Mouse (Mus musculus) ES-Bruce4 (cell line): ENCODE measurements at regions not wholly inside any gene's neighbourhood (a gene's known extent, or its start where the extent isn't known, plus 50 kb on each side); places are given as distances from the start of the nearest gene placed in this dataset.

Experiments used
- H3K27ac ChIP-seq: 2 replicates; pipeline ENCODE4 v1.5.1; 2012; ENCODE audit warnings: low read length, inconsistent platforms; ENCODE audit not compliant: insufficient read depth
- H3K27me3 ChIP-seq: 2 replicates; pipeline ENCODE4 v1.6.1; 2012; ENCODE audit warnings: mild to moderate bottlenecking, low read length, inconsistent platforms; ENCODE audit not compliant: control insufficient read depth, poor library complexity, insufficient read depth, severe bottlenecking
- H3K36me3 ChIP-seq: 2 replicates; pipeline ENCODE4 v1.6.1; 2012; ENCODE audit warnings: inconsistent platforms, mild to moderate bottlenecking, low read length, moderate library complexity; ENCODE audit not compliant: control insufficient read depth, poor library complexity, insufficient read depth, severe bottlenecking
- H3K4me1 ChIP-seq: one replicate; pipeline ENCODE4 v1.8.1; 2011; ENCODE audit warnings: low read length; ENCODE audit not compliant: control insufficient read depth, insufficient read depth
- H3K4me3 ChIP-seq: 2 replicates; pipeline ENCODE4 v1.5.1; 2011; ENCODE audit warnings: low read depth, mild to moderate bottlenecking, low read length
- H3K9ac ChIP-seq: 2 replicates; pipeline ENCODE4 v1.6.1; 2012; ENCODE audit warnings: low read depth, mild to moderate bottlenecking, inconsistent platforms; ENCODE audit not compliant: poor library complexity, severe bottlenecking
- H3K9me3 ChIP-seq: replicated peaks from 2 replicates; pipeline ENCODE4 v1.6.1; 2012; ENCODE audit warnings: mild to moderate bottlenecking, low read length, inconsistent platforms; ENCODE audit not compliant: control insufficient read depth, poor library complexity, insufficient read depth, severe bottlenecking
- CTCF ChIP-seq: IDR thresholded peaks from one replicate; pipeline ENCODE4 v1.8.1; 2011; ENCODE audit warnings: low read depth, low read length
- EP300 ChIP-seq: IDR thresholded peaks from 2 replicates; pipeline ENCODE4 v1.6.1; 2011; ENCODE audit warnings: low read depth, low read length; ENCODE audit not compliant: insufficient read depth
- POLR2A ChIP-seq: IDR thresholded peaks from one replicate; pipeline ENCODE4 v1.8.1; 2011; ENCODE audit warnings: low read length; ENCODE audit not compliant: insufficient read depth

DNA sequence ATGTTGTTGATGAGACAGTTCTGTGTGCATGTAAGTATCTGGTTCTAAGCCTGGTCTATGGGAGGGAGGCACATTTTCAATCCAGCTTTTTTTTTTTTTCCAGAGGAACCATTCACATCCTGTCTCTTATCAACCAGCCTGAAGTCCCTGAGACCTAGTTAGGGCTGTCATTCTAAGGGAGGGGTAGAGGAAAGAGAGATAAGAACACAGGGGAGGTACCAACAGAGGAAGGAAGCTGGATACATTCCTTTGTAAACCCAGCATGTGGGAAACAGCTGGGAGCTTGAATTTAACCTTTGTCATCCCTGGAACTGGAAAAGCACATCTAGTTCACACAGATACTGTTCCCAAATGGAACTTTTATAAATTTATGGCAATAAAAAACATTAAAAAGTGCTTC is 351.0 kb upstream of the Adamts5 start:
- Histone ChIP-seq H3K4me1 (no peaks in the 10 kb centered on the region), H3K27ac (no peak overlapping the region), H3K9me3 (no peaks in the 10 kb centered on the region), H3K4me3 (no peak overlapping the region), H3K27me3 (no peaks in the 10 kb centered on the region), H3K9ac (no peak overlapping the region), H3K36me3 (no peaks in the 10 kb centered on the region)
- TF ChIP-seq CTCF, result no peak
- TF ChIP-seq POLR2A, result no peak
- TF ChIP-seq EP300, result no peak

- no peak for TF ChIP-seq POLR2A
- no peak for TF ChIP-seq EP300
- no peak for TF ChIP-seq CTCF
- no peaks in the 10 kb centered on the region for H3K9me3 ChIP-seq
- no peak overlapping the region for H3K4me3 ChIP-seq
- no peaks in the 10 kb centered on the region for H3K27me3 ChIP-seq
- no peak overlapping the region for H3K27ac ChIP-seq
- H3K36me3 ChIP-seq, result no peaks in the 10 kb centered on the region
- H3K4me1 ChIP-seq, result no peaks in the 10 kb centered on the region
- no peak overlapping the region for H3K9ac ChIP-seq
Measured at GRCm38 (mm10) chr16:86250021-86250420, 348.4 kb upstream of the Adamts5 start.

DNA sequence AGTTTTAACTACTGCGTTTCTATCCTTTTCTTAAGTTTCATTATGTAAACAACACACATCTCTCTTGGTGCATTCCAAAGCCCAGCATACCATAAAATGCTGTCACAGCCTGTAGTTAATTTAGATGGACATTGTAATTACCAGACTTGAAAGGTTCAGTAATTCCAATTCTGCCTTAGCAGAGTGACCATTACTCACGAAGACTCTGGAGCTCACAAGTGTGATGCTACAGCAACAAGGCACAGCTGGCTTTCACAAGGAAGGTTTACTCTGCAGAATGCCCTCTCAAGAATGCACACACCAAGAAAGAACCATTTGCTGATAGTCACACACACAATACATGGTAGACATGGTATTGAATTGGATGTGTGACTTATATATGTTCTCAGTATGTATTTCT is 342.6 kb upstream of the Adamts5 start:
- H3K27ac ChIP-seq, result no peak overlapping the region
- no peak overlapping the region for H3K4me3 ChIP-seq
- no peaks in the 10 kb centered on the region for H3K4me1 ChIP-seq
- H3K9ac ChIP-seq, result no peak overlapping the region
- no peaks in the 10 kb centered on the region for H3K9me3 ChIP-seq
- TF ChIP-seq EP300, result no peak
- TF ChIP-seq CTCF, result no peak
- no peak for TF ChIP-seq POLR2A
- H3K27me3 ChIP-seq, result no peaks in the 10 kb centered on the region
- H3K36me3 ChIP-seq, result no peaks in the 10 kb centered on the region

DNA sequence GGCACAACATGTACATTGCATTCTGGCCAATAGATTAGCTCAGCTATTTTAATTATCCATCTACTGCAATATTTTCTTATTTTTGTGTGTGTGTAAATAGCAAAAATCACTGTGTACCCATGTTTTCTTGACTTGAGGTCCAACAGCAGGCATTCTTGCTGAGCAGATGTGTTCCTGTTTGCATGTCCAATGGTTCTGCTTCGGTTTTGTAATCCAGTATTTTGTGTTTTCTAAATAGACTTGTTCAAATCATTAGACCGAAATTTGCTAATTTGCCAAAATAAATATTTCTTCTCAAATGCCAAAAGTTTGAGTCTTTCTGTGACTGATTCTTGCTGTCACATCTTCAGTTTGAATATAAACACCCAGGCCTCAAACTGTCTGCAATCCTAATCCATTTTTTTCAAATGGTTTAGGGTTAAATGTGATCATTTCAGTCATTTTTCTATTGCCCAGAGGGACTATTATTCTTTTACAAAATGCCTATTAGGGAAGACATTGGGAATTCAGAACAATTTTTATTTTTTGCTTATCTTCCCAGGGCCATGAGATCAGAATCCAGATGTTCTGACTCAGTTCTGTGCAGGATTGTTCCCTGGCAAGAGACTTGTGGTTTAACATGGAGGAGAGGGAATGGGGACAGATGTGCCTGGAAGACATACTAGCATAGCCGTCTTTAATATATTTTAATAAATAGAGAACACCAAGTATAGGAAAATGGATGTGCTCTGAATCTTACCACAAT is 341.3 kb upstream of the Adamts5 start:
- no peaks in the 10 kb centered on the region for H3K9me3 ChIP-seq
- TF ChIP-seq EP300 (no peak), CTCF (no peak), POLR2A (no peak)
- no peaks in the 10 kb centered on the region for H3K4me1 ChIP-seq
- H3K9ac ChIP-seq, result no peak overlapping the region
- no peaks in the 10 kb centered on the region for H3K27me3 ChIP-seq
- H3K4me3 ChIP-seq, result no peak overlapping the region
- H3K27ac ChIP-seq, result no peak overlapping the region
- no peaks in the 10 kb centered on the region for H3K36me3 ChIP-seq

GRCm38 (mm10) chr16:86222997-86223396 is 321.4 kb upstream of the Adamts5 start:
- no peak for TF ChIP-seq EP300
- TF ChIP-seq CTCF, result no peak
- TF ChIP-seq POLR2A, result no peak
- no peak overlapping the region for H3K27ac ChIP-seq
- no peaks in the 10 kb centered on the region for H3K27me3 ChIP-seq
- no peak overlapping the region for H3K9ac ChIP-seq
- no peaks in the 10 kb centered on the region for H3K4me1 ChIP-seq
- H3K9me3 ChIP-seq, result no peaks in the 10 kb centered on the region
- no peak overlapping the region for H3K4me3 ChIP-seq
- H3K36me3 ChIP-seq, result no peaks in the 10 kb centered on the region

DNA sequence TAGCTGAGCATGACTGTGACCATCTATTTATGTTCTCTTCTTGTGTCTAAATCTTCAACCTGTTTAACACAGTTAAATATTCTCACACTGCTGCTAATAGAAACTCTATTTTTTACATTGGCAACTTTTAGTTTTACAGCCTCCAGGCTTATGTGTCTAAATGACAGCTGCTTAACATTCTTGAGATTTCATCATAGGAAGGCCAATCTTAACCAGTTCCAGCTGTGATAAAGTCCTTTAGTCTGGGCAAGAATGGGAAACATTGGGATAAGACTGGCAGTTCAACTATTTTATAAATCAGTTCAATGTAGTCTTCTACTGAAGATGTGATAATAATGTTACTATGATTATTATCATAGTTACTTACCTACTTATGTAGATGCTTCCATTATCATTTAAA is 308.9 kb upstream of the Adamts5 start:
- Histone ChIP-seq H3K4me3 (no peak overlapping the region), H3K27me3 (no peaks in the 10 kb centered on the region), H3K9ac (no peak overlapping the region), H3K36me3 (no peaks in the 10 kb centered on the region), H3K4me1 (no peaks in the 10 kb centered on the region), H3K27ac (no peak overlapping the region), H3K9me3 (no peaks in the 10 kb centered on the region)
- TF ChIP-seq EP300 (no peak), CTCF (no peak), POLR2A (no peak)
